Mouse (Mus musculus) bone marrow macrophage, adult 2 months (primary cell): Measurements from ENCODE around the gene Prdm10.

Experiments used
- CTCF ChIP-seq: IDR thresholded peaks from 2 replicates; pipeline ENCODE4 v1.5.1; 2012; ENCODE audit warnings: low read depth, mild to moderate bottlenecking, low read length, moderate library complexity
- POLR2A ChIP-seq: IDR thresholded peaks from 2 replicates; pipeline ENCODE4 v1.6.1; 2012; ENCODE audit warnings: mild to moderate bottlenecking, low read depth, low read length, borderline replicate concordance

DNA sequence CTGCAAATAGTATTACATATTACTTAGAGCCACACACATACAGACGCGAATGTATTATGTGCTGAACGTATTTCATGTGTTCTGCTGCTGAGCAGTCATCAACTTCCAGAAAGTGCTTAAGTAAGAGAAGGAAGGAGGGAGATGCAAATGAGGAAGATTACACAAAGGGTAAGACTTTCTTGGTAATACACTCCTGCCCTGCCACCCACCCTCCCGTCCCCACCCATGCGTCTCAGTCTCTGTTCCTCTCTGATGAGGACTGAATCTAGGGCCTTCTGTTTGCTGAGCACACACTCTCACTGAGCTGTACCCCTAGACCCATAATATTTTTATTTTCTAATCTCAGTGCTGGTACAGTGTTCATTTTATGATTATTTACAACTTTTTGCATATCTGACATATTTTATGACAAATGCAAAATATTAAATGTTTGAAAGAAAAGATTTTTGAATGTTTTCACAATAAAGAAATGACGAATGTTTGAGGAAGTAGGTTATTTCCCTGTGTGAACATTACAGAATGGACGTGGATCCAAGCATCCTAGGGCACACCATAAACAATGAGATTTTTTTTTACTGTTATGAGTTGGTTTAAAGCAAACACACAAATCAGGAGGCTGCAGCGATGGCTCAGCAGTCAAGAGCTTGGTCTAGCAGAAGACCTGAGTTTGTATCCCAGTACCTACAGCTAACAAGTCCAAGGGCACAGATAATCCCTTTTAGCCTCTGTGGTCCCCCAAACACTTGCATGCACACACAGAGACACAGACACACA lies 32.7 kb upstream of the Prdm10 start:
- TF ChIP-seq CTCF (no peak), POLR2A (no peak)
